Comparison of ENCODE assay signal across 9 mouse cellular contexts in genomic region chr9:13497690-13498333, GRCm38 (mm10). TPM values are rescaled to one million over a fixed set of nuclear protein-coding genes. Genes with fewer than 3 reads are reported as not detected.
DNase-seq lines count a peak whose midpoint lies in the region; ATAC-seq and TF ChIP-seq lines count a peak whose summit lies in the region.
"Had no signal": no experiment of that assay in that cellular context is flagged by ENCODE, and none has a peak within 500 bp of the region (broad histone marks: within the 10 kb centered on the region; RNA-seq: fewer than 3 reads in every experiment).

No protein-coding gene starts in this region.

- no peak for DNase-seq in spleen, adult 2 months (ENCODE audit: low read depth in 1 of 2, low spot score in 2 of 2)
- no peak for DNase-seq in spleen, postnatal 14 days (ENCODE audit: low spot score in 2 of 2)
- DNase-seq in limb, embryonic 11.5 days (ENCODE audit: low spot score): peak; percentile 29
- DNase-seq in yolk sac, embryonic 10.5 days (ENCODE audit: low spot score): peak; percentile 28
- no peak for DNase-seq in cerebellum, adult 2 months
- no peak for DNase-seq in adrenal gland, postnatal 36 days
- no peak for DNase-seq in spleen, postnatal 4 days (ENCODE audit: low spot score in 2 of 2)

- TF ChIP-seq POLR2A in spleen, adult 2 months (IDR thresholded peaks at IDR 0.05; ENCODE audit: low read depth, low read length): no peak
- no peak for TF ChIP-seq POLR2A in cerebellum, adult 2 months (IDR thresholded peaks at IDR 0.05; ENCODE audit: borderline replicate concordance, insufficient read depth, low read length)

- peak overlapping the region; percentile 26; the same call in 1 of the 2 replicates for H3K27ac ChIP-seq in spleen, adult 2 months (ENCODE audit: insufficient read depth, low read length)
- H3K27ac ChIP-seq in heart, embryonic 11.5 days (ENCODE audit: low read depth, low read length): peak overlapping the region; percentile 71
- H3K27ac ChIP-seq in limb, embryonic 11.5 days (replicated peaks; ENCODE audit: low read depth, low read length): no peak overlapping the region
- H3K27ac ChIP-seq in cerebellum, adult 2 months (ENCODE audit: insufficient read depth, low read length): no peak overlapping the region
- H3K27ac ChIP-seq: liver, embryonic 14.5 days had no signal

- 84% methylated on average over 7 of the region's 7 CpGs for WGBS in spleen, adult 2 months
- 42% methylated on average over 7 of the region's 7 CpGs for WGBS in heart, embryonic 11.5 days (ENCODE audit: insufficient replicate concordance)
- WGBS in limb, embryonic 11.5 days: 64% methylated on average over 7 of the region's 7 CpGs
- 77% methylated on average over 7 of the region's 7 CpGs for WGBS in cerebellum, adult 2 months

- no peak overlapping the region for H3K4me3 ChIP-seq in spleen, adult 2 months (ENCODE audit: extremely low read depth, insufficient read depth, insufficient read length)
- H3K4me3 ChIP-seq in heart, embryonic 11.5 days (ENCODE audit: low read depth, low read length): no peak overlapping the region
- H3K4me3 ChIP-seq in limb, embryonic 11.5 days (ENCODE audit: low read depth, low read length): no peak overlapping the region
- no peak overlapping the region for H3K4me3 ChIP-seq in cerebellum, adult 2 months (replicated peaks; ENCODE audit: insufficient read depth, low read depth, low read length)

- peak; percentile 74 for ATAC-seq in heart, embryonic 11.5 days (replicated peaks; ENCODE audit: insufficient number of reproducible peaks, low FRiP score, low TSS enrichment)
- peak; percentile 82 for ATAC-seq in limb, embryonic 11.5 days (ENCODE audit: insufficient number of reproducible peaks, low FRiP score, low TSS enrichment, low read depth)

- no peaks in the 10 kb centered on the region for H3K9me3 ChIP-seq in heart, embryonic 11.5 days (replicated peaks; ENCODE audit: control insufficient read depth, low read length)
- H3K9me3 ChIP-seq in limb, embryonic 11.5 days (ENCODE audit: control insufficient read depth, low read length): no peaks in the 10 kb centered on the region

- peaks cover 2% of the 10 kb centered on the region; the same call in 1 of the 2 replicates for H3K4me1 ChIP-seq in spleen, adult 2 months (ENCODE audit: control insufficient read depth, insufficient read depth, insufficient read length)
- peaks cover 18% of the 10 kb centered on the region for H3K4me1 ChIP-seq in heart, embryonic 11.5 days (ENCODE audit: control insufficient read depth, insufficient read depth, low read length)
- H3K4me1 ChIP-seq in limb, embryonic 11.5 days (ENCODE audit: control insufficient read depth, insufficient read depth, low read length): peaks cover 2% of the 10 kb centered on the region; the same call in 1 of the 2 replicates
- peaks cover 17% of the 10 kb centered on the region; the same call in 1 of the 2 replicates for H3K4me1 ChIP-seq in cerebellum, adult 2 months (ENCODE audit: control insufficient read depth, insufficient read depth, low read length)

- no peaks in the 10 kb centered on the region for H3K36me3 ChIP-seq in spleen, adult 2 months (ENCODE audit: control insufficient read depth, insufficient read depth, low read length)
- H3K36me3 ChIP-seq in heart, embryonic 11.5 days (ENCODE audit: control insufficient read depth, insufficient read depth, low read length): no peaks in the 10 kb centered on the region
- H3K36me3 ChIP-seq in limb, embryonic 11.5 days (ENCODE audit: control insufficient read depth, insufficient read depth, low read length): no peaks in the 10 kb centered on the region

- no peak overlapping the region for H3K4me2 ChIP-seq in heart, embryonic 11.5 days
- H3K4me2 ChIP-seq in limb, embryonic 11.5 days (ENCODE audit: low read depth, severe bottlenecking): no peak overlapping the region

- no peak for TF ChIP-seq CTCF in spleen, adult 2 months (IDR thresholded peaks at IDR 0.05; ENCODE audit: extremely low read depth, insufficient read depth, insufficient read length, insufficient replicate concordance)
- no peak for TF ChIP-seq CTCF in cerebellum, adult 2 months (IDR thresholded peaks at IDR 0.05; ENCODE audit: borderline replicate concordance, insufficient read depth, low read depth, low read length)

- H3K9ac ChIP-seq in heart, embryonic 11.5 days (ENCODE audit: low read depth, low read length): no peak overlapping the region
- H3K9ac ChIP-seq in limb, embryonic 11.5 days (ENCODE audit: low read length): no peak overlapping the region
- H3K9ac ChIP-seq: liver, embryonic 14.5 days had no signal

- H3K27me3 ChIP-seq in spleen, adult 2 months (ENCODE audit: control insufficient read depth, insufficient read depth, low read length): no peaks in the 10 kb centered on the region
- no peaks in the 10 kb centered on the region for H3K27me3 ChIP-seq in heart, embryonic 11.5 days (ENCODE audit: control insufficient read depth, insufficient read depth, low read length)
- no peaks in the 10 kb centered on the region for H3K27me3 ChIP-seq in limb, embryonic 11.5 days (ENCODE audit: control insufficient read depth, insufficient read depth, low read length)
- no peaks in the 10 kb centered on the region for H3K27me3 ChIP-seq in cerebellum, adult 2 months (ENCODE audit: control insufficient read depth, insufficient read depth, low read length)

RNA-seq across cellular contexts. Expression of gene Gm17571, which starts 51.3 kb away (rescaled TPM):
- not detected in 2 replicates for polyA plus RNA-seq in spleen, adult 2 months (2012; rRNA removed)
- polyA plus RNA-seq in heart, embryonic 11.5 days (2014; fragmentation: Nextera tagmentation; extraction: Ambion mirVana): not detected in 2 replicates
- not detected in 2 replicates for polyA plus RNA-seq in limb, embryonic 11.5 days (2014; fragmentation: Nextera tagmentation; extraction: Ambion mirVana)
- polyA plus RNA-seq in cerebellum, adult 2 months (2012; rRNA removed): not detected in 2 replicates
- not detected for total RNA-seq in adrenal gland, postnatal 36 days (2021)
- polyA plus RNA-seq: liver, embryonic 14.5 days had no signal

Comparison
In these comparisons a context has a peak if more than half of its experiments do, and no peak if none do; other contexts are left out.
1. DNase-seq: peak in limb, embryonic 11.5 days (single experiment) and yolk sac, embryonic 10.5 days (single experiment); none in spleen, adult 2 months (0 of 2), spleen, postnatal 14 days (0 of 2), cerebellum, adult 2 months (0 of 2), adrenal gland, postnatal 36 days (0 of 2) and spleen, postnatal 4 days (0 of 2).
2. H3K27ac ChIP-seq: peak in spleen, adult 2 months (single experiment) and heart, embryonic 11.5 days (single experiment); none in limb, embryonic 11.5 days (single experiment) and cerebellum, adult 2 months (single experiment).